Mouse (Mus musculus) spleen, postnatal 14 days (tissue): ENCODE measurements around the gene Myocd.
A peak's percentile ranks its signal among the peaks of the same experiment; 100 is the strongest.

Experiments used
- DNase-seq, 2 experiments: peaks; one replicate each; pipeline ENCODE4 v3.0.0; 2021 to 2022; ENCODE audit warnings: low spot score in 2 of 2

The Myocd gene

DNA sequence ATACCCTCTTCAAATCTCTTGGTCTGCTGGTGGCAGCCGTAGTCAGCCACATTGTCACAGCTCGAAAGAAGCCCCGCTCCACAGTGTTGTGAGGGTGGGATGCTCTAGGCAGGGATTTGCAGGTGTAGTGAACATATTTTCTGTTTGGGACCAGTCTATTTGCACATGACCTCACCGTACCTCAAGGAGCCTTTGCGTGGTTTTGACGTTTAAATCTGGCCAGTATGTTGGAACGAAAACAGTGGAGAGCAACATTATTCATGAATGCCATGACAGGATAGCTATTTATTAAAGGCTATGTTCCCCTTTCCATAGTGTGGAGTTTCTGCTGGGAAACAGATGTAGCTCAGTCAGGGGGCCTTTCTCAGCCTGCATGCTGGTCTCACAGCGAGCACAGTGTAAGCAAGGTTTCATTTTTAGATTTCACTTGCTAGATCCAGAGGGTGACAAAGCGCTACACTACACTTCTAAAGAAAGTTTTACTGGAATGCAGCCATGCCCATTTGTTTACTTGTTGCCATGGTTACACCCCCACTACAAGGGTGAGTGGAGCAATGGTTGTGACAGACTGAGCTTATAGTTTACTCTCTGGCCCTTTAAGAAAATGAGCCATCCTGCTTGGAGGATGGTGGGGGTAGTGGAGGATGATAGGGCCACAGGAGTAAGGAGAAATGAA is 54.7 kb downstream of the Myocd start:
- DNase-seq: no peak

DNA sequence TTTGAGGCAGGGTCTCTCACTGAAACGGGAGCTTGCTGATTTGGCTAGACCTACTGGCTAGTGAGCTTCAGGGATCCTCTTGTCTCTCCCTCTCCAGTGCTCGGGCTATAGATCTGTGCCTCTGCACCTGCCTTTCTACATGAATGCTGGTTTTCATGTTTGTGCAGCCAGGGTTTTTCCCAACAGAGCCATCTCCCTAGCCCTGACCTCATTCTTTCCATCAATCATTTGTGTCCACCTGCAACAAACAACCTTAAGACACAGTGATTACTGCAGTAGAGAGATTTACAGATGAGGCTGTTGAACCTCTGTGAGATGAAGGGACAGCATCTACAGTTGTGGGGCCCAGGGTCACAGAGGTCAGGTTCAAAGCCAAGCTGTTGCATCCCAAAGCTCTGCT is 56.0 kb downstream of the Myocd start:
- DNase-seq: no peak

GRCm38 (mm10) chr11:65211701-65212100 is 58.1 kb downstream of the Myocd start:
- DNase-seq: no peak

- DNase-seq: no peak
Observed at GRCm38 (mm10) chr11:65209441-65209840, 60.3 kb downstream of the Myocd start.

- no peak for DNase-seq
Observed at GRCm38 (mm10) chr11:65205306-65205705, 64.5 kb downstream of the Myocd start.

GRCm38 (mm10) chr11:65204651-65205050 is 65.1 kb downstream of the Myocd start:
- DNase-seq: no peak

GRCm38 (mm10) chr11:65203020-65203419 is 66.8 kb downstream of the Myocd start:
- DNase-seq: no peak

DNA sequence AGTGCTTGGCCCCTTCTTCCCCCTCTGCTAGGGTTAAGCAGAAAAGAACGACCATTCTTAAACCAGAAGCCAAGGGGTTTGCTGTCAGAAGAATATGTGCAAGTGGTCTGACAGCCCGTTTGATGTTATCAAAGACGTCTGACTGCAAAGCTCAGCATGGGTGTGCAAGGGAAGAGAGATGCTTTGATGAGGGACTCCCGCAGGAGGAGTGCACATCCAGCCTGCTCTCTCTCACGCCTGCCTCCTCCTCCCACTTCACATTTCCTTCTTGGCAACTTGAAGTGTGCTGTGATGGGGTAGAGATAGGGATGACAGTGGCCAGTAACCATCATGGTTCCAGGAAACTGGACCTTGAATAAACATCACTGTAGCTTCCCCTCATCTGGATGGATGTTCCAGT is 67.6 kb downstream of the Myocd start:
- DNase-seq: no peak

DNA sequence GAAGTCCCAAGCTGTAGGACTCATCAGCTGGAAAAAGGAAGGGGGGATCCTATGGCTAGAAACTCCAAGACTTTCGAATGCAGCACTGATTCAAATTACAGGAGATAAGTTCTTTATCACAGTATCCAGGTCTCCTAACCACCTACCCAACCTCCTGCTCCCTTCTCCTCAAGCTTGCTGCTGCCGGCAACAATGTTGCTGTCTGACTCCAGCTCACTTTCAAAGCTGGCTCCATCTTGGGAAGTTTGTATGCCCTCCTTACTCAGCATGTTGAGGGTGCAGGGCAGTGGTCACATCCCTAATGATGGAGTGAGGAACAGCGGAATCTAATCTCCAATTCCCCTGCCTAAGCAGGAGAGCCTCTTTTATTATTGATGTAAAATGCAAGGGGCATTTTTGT is 71.8 kb downstream of the Myocd start:
- DNase-seq: no peak

DNA sequence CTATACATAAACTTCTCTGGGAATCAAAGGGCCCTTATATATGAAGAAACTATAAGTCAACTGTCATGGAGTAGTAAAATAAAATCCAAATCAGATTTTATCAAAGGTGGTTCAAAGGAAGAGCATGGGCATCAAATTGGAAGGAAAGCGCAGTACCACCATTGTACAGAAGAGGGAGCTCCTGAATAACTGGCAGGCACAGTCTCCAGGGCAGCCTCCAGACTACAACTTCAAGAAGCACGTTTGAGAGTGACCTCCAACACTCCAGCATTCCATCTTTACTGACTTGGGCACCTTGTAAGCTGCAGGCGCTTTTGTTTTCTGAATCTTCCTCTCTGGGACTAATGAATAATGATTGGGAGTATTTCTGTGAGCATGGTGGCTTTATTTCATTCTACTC is 72.5 kb downstream of the Myocd start:
- peak in 1 of 2 experiments; percentile 20 for DNase-seq

GRCm38 (mm10) chr11:65186974-65187373 is 82.8 kb downstream of the Myocd start:
- no peak for DNase-seq

- no peak for DNase-seq
Observed at GRCm38 (mm10) chr11:65185114-65185513, 84.7 kb downstream of the Myocd start.

DNA sequence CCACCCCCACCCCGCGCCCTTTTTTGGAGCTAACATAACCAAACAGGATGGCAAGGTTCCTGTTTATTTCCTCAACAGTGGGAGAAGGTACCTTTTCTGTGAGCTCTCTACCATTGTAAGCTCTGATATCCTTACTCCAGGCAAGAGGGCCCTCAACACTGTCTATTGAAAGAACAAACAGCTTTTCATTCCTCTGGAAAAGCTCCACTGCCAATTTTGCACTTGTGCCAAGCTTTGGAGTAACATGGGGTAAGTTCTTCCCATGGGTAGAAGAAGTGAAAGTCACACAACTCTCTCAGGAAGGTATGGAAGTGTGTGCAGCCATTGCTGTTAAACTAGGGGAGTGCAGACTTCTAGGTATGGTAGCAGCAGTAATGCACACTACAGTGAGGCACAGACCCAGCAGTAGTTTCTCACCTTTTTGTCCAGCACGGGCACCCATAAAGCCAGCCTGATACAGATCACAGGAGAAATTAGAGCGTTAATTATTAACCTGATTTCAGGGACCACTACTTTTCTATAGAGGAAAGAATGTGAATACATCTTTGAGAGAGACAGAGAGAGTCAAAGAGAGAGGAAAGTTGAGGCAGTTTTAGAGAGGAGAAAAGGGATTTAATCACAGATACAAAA is 99.6 kb downstream of the Myocd start:
- no peak for DNase-seq

DNA sequence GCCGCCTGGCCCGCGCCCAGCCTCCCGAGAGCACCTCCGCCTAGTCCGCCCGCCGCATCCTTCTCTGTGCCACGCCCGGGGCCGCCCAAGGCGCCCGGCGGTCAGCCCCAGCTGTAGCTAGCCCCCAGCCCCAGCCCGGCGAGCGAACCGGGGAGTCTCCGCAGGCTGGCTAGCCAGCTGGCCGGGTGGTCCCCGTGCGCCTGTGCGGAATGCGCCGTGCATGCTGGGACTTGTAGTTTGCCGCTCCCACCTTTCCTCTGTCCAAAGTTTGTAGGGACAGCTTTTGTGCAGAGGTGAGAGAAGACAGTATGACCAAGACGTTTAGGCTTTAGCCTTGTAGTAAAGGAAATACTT is 107.0 kb downstream of the Myocd start, which contains the start of gene Arhgap44:
Gene Arhgap44 (minus strand): TSS at position 195 of the 354 bp plus-strand sequence.
- DNase-seq: no peak

- DNase-seq: no peak
Observed at GRCm38 (mm10) chr11:65161881-65162766, 107.7 kb downstream of the Myocd start.

GRCm38 (mm10) chr11:65160991-65161880 is 108.6 kb downstream of the Myocd start:
- DNase-seq: no peak

GRCm38 (mm10) chr11:65159791-65160190 is 110.0 kb downstream of the Myocd start, which contains the start of gene 1700086D15Rik:
Gene 1700086D15Rik (minus strand): TSS chr11:65159891.
- no peak for DNase-seq

- DNase-seq: no peak
Observed at GRCm38 (mm10) chr11:65158658-65158990, 111.2 kb downstream of the Myocd start.

- DNase-seq: no peak
Observed at GRCm38 (mm10) chr11:65157966-65158657, 111.7 kb downstream of the Myocd start.

DNA sequence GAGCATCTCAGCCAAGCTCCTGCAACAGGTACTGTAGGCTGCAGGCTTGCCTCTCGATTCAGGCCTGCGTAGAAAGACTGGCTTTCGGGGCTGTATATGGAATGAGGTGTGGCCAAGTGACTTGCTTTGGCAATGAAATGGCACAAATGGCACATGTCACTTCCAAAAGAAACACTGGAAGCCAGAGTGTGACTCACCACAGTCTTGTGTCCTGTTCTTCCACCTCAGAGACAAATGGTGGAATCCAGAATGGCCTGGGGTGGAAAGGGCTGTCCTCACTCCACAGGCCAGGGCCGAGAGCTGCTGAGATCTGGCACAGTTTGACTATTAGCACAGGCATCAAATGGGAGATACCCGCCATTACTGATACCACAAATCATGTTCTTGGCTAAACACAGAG is 116.8 kb downstream of the Myocd start:
- DNase-seq: no peak

DNA sequence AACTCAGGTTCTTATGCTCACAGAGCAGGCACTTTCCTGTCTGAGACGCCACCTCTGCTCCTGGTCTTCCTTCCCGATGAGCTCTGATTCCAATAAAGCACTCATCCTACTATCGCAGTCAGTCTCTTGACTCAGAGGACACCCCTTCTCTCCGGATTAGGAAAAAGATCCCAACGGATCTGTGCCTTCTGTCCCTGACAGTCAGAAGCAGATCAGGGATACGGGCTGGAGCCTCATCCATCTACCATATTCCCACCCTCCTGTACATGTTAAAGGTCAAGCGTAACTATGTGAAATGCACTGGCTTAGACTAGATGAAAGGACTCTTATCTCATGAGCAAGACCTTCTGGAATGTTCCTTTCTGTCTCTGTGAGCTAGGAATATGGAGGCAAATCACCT is 121.3 kb downstream of the Myocd start:
- DNase-seq: no peak
